9 mouse cellular contexts compared by ENCODE assay signal in the genomic region with DNA sequence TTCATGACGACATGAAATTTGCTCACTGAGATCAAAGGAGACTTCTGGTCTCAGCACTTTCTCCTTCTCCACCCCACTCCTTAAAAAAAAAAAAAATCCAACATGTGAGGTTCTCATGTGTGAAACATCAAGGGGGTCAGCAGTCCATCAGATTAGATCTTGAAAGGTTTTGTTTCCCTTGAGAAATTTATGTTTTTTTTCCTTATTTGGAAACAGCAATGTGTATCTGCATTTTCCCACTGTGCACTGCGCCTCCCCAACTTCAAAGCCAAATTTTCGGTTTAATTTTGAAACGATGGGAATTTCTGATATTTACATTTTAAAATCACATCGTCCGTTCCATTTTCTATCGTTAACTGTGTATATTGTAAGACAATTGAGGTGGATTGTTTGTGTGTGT. TPM values are rescaled to one million over a fixed set of nuclear protein-coding genes. Genes with fewer than 3 reads are reported as not detected.
DNase-seq lines count a peak whose midpoint lies in the region; ATAC-seq and TF ChIP-seq lines count a peak whose summit lies in the region.
"Had no signal": no experiment of that assay in that cellular context is flagged by ENCODE, and none has a peak within 500 bp of the region (broad histone marks: within the 10 kb centered on the region; RNA-seq: fewer than 3 reads in every experiment).

No protein-coding gene starts in this region.

- no peak for ATAC-seq in heart, embryonic 12.5 days (ENCODE audit: insufficient number of reproducible peaks, low FRiP score)
- no peak for ATAC-seq in heart, embryonic 15.5 days (replicated peaks; ENCODE audit: insufficient number of reproducible peaks, insufficient read depth, low FRiP score, low read depth)

- 10% methylated on average over 7 of the region's 7 CpGs for WGBS in heart, embryonic 12.5 days
- 10% methylated on average over 7 of the region's 7 CpGs for WGBS in heart, embryonic 15.5 days
- 9% methylated on average over 7 of the region's 7 CpGs for WGBS in macrophage (ENCODE audit: missing documents)

- H3K27me3 ChIP-seq in heart, embryonic 12.5 days (replicated peaks) = no peaks in the 10 kb centered on the region
- no peaks in the 10 kb centered on the region; a peak in 1 of 4 replicates for H3K27me3 ChIP-seq in MEL (ENCODE audit: control insufficient read depth in 1 of 2, insufficient read depth in 2 of 2, low read length in 2 of 2)
- no peaks in the 10 kb centered on the region for H3K27me3 ChIP-seq in heart, embryonic 15.5 days

- peaks cover 20% of the 10 kb centered on the region for H3K79me2 ChIP-seq in MEL (ENCODE audit: control insufficient read depth, insufficient read depth, low read length, poor library complexity)
- peaks cover 37% of the 10 kb centered on the region for H3K79me2 ChIP-seq in macrophage (ENCODE audit: inconsistent target)

- H3K36me3 ChIP-seq in heart, embryonic 12.5 days = no peaks in the 10 kb centered on the region
- peaks cover 0 to 17% of the 10 kb centered on the region in 2 experiments; a peak in 2 of 4 replicates for H3K36me3 ChIP-seq in MEL (ENCODE audit: control insufficient read depth in 1 of 2, insufficient read depth in 2 of 2, low read length in 2 of 2)
- no peaks in the 10 kb centered on the region for H3K36me3 ChIP-seq in heart, embryonic 15.5 days
- no peaks in the 10 kb centered on the region for H3K36me3 ChIP-seq in macrophage (ENCODE audit: inconsistent target)

- TF ChIP-seq CTCF in MEL (IDR thresholded peaks at IDR 0.05 in 2 of 3, conservative IDR thresholded peaks at IDR 0.05 in 1 of 3; ENCODE audit: control insufficient read depth in 1 of 3, insufficient read depth in 1 of 3, low read depth in 2 of 3, low read length in 3 of 3, poor library complexity in 1 of 3, severe bottlenecking in 1 of 3) = no peak

- H3K4me3 ChIP-seq in heart, embryonic 12.5 days = peak overlapping the region; percentile 93
- H3K4me3 ChIP-seq in MEL (ENCODE audit: control insufficient read depth in 1 of 2, insufficient read depth in 1 of 2, low read depth in 2 of 2, low read length in 2 of 2) = peak overlapping the region; percentile 70 to 81
- H3K4me3 ChIP-seq in heart, embryonic 15.5 days = peak overlapping the region; percentile 63
- H3K4me3 ChIP-seq in macrophage (ENCODE audit: inconsistent target) = peak overlapping the region; percentile 69

- no peak for TF ChIP-seq RAD21 in MEL (IDR thresholded peaks at IDR 0.05; ENCODE audit: low read depth, low read length)

- no peak overlapping the region for H3K27ac ChIP-seq in heart, embryonic 12.5 days (ENCODE audit: poor library complexity, severe bottlenecking)
- H3K27ac ChIP-seq in MEL (ENCODE audit: control insufficient read depth, low read depth, low read length) (peak overlapping the region; percentile 94), macrophage (peak overlapping the region; percentile 57; the same call in 1 of the 2 replicates)
- peak overlapping the region; percentile 94 for H3K27ac ChIP-seq in heart, embryonic 15.5 days

- no peak for DNase-seq in heart, postnatal 14 days
- DNase-seq in MEL (ENCODE audit: low read depth, low spot score) = peak; percentile 64
- no peak for DNase-seq in urinary bladder, adult 18-20 months (ENCODE audit: low spot score in 2 of 2)
- no peak for DNase-seq in right cerebral cortex, adult 2 months (ENCODE audit: low spot score in 2 of 2)
- no peak for DNase-seq in urinary bladder, adult 2 months (ENCODE audit: low spot score)
- DNase-seq: lung, postnatal 36 days had no signal

- no peak for TF ChIP-seq POLR2A in MEL (IDR thresholded peaks at IDR 0.05; ENCODE audit: control insufficient read depth in 1 of 2, insufficient read depth in 1 of 2, low read depth in 1 of 2, low read length in 2 of 2, poor library complexity in 1 of 2)

- no peak overlapping the region for H3K9ac ChIP-seq in heart, embryonic 12.5 days
- H3K9ac ChIP-seq in MEL (ENCODE audit: control insufficient read depth, low read depth, low read length, poor library complexity, severe bottlenecking) = peak overlapping the region; percentile 81
- peak overlapping the region; percentile 59 for H3K9ac ChIP-seq in heart, embryonic 15.5 days

- H3K9me3 ChIP-seq in heart, embryonic 12.5 days (replicated peaks) = no peaks in the 10 kb centered on the region
- no peaks in the 10 kb centered on the region for H3K9me3 ChIP-seq in MEL (replicated peaks; ENCODE audit: insufficient read depth, low read length)
- H3K9me3 ChIP-seq in heart, embryonic 15.5 days (replicated peaks) = no peaks in the 10 kb centered on the region

- H3K4me2 ChIP-seq in heart, embryonic 12.5 days = peak overlapping the region; percentile 65
- peak overlapping the region; percentile 64 for H3K4me2 ChIP-seq in heart, embryonic 15.5 days

- no peak; a peak in 1 of 4 replicates for TF ChIP-seq EP300 in MEL (IDR thresholded peaks at IDR 0.05; ENCODE audit: low read depth in 1 of 2, low read length in 2 of 2)

- intact Hi-C loops in heart, postnatal 14 days (cut with DNase I) = loop anchor here (5.0 kb wide), 1 partner anchor 632 kb away; no protein-coding TSS in a partner anchor

- peaks cover 7% of the 10 kb centered on the region; the same call in 1 of the 2 replicates for H3K4me1 ChIP-seq in heart, embryonic 12.5 days (replicated peaks)
- H3K4me1 ChIP-seq in MEL (ENCODE audit: control insufficient read depth in 1 of 2, insufficient read depth in 2 of 2, low read length in 2 of 2) = peaks cover 0 to 10% of the 10 kb centered on the region in 2 experiments; a peak in 2 of 4 replicates
- H3K4me1 ChIP-seq in heart, embryonic 15.5 days (replicated peaks) = peaks cover 3% of the 10 kb centered on the region; the same call in 1 of the 2 replicates

TF ChIP-seq in MEL, 35 proteins besides CTCF, POLR2A, EP300 and RAD21:
- no peak for TF ChIP-seq POLR2AphosphoS2 (IDR thresholded peaks at IDR 0.05; ENCODE audit: low read length)
- TF ChIP-seq ZKSCAN1 (IDR thresholded peaks at IDR 0.05; ENCODE audit: low read depth, low read length) = no peak
- TF ChIP-seq MAFK (IDR thresholded peaks at IDR 0.05; ENCODE audit: borderline replicate concordance, low read depth, low read length) = no peak
- TF ChIP-seq MYC (IDR thresholded peaks at IDR 0.05; ENCODE audit: low read depth, low read length) = no peak
- TF ChIP-seq USF1 (IDR thresholded peaks at IDR 0.05; ENCODE audit: low read depth, low read length) = no peak
- TF ChIP-seq ETS1 (IDR thresholded peaks at IDR 0.05; ENCODE audit: low read depth, low read length) = no peak
- TF ChIP-seq USF2 (IDR thresholded peaks at IDR 0.05; ENCODE audit: borderline replicate concordance in 1 of 2, insufficient read depth in 1 of 2, low read depth in 1 of 2, low read length in 2 of 2) = no peak
- no peak for TF ChIP-seq UBTF (IDR thresholded peaks at IDR 0.05; ENCODE audit: borderline replicate concordance, insufficient read depth, low read depth, low read length)
- TF ChIP-seq ZNF384 (IDR thresholded peaks at IDR 0.05; ENCODE audit: low read depth, low read length) = peak; percentile 65
- TF ChIP-seq GATA1 (IDR thresholded peaks at IDR 0.05; ENCODE audit: low read depth, low read length) = peak; percentile 38; the same call in 1 of the 2 replicates
- TF ChIP-seq TBP (IDR thresholded peaks at IDR 0.05; ENCODE audit: low read depth, low read length) = no peak
- TF ChIP-seq BHLHE40 (IDR thresholded peaks at IDR 0.05; ENCODE audit: borderline replicate concordance, low read depth, low read length) = no peak
- TF ChIP-seq SIN3A (IDR thresholded peaks at IDR 0.05; ENCODE audit: low read length) = no peak
- no peak for TF ChIP-seq TCF12 (IDR thresholded peaks at IDR 0.05; ENCODE audit: low read depth, low read length)
- TF ChIP-seq TAL1 (IDR thresholded peaks at IDR 0.05; ENCODE audit: low read length) = no peak
- TF ChIP-seq HCFC1 (IDR thresholded peaks at IDR 0.05; ENCODE audit: low read depth, low read length) = no peak; the same call in 1 of the 2 replicates
- TF ChIP-seq ELF1 (IDR thresholded peaks at IDR 0.05; ENCODE audit: low read depth, low read length) = no peak

RNA-seq across cellular contexts. Expression of a gene that starts 1.0 kb away (rescaled TPM):
- 34.3 and 38.8 TPM in 2 replicates for polyA plus RNA-seq in heart, embryonic 12.5 days (2016; fragmentation: Nextera tagmentation; extraction: Ambion mirVana)
- total RNA-seq in heart, postnatal 14 days (2021) = 10 to 100 TPM; 58.4 to 60.8 TPM
- total RNA-seq in MEL (2012; rRNA removed) = 35.0 and 37.3 TPM in 2 replicates
- polyA plus RNA-seq in MEL (2012; ENCODE audit: insufficient read depth in 1 of 2, insufficient read length in 2 of 2, low read depth in 1 of 2, low replicate concordance in 2 of 2, missing spikeins in 1 of 2) (10 to 100 TPM in 1 of 2 experiments, not detected in 1; 40.8 TPM), macrophage (2018) (12.0 to 16.3 TPM (median 15.3 TPM) in 3 replicates)
- 14.8 and 19.5 TPM in 2 replicates for polyA plus RNA-seq in heart, embryonic 15.5 days (2015; fragmentation: Nextera tagmentation; extraction: Ambion mirVana)
- 10 to 100 TPM; 11.8 to 75.7 (median 54.7) TPM for total RNA-seq in macrophage (2018; cell fraction: chromatin; rRNA removed)
- 10 to 100 TPM; 10.0 to 21.1 (median 19.0) TPM for total RNA-seq in macrophage (2018; cell fraction: cytosol; rRNA removed)
- total RNA-seq in macrophage (2018; cell fraction: nucleus; rRNA removed) = 10 to 100 TPM; 11.3 to 42.3 (median 31.3) TPM
- polyA plus RNA-seq in urinary bladder, adult 2 months (2012; rRNA removed) = 22.8 and 23.3 TPM in 2 replicates

RNA-seq across cellular contexts. Expression of a gene that starts 9.9 kb away (rescaled TPM):
- 44.0 and 48.4 TPM in 2 replicates for polyA plus RNA-seq in heart, embryonic 12.5 days (2016; fragmentation: Nextera tagmentation; extraction: Ambion mirVana)
- total RNA-seq in heart, postnatal 14 days (2021) = 10 to 100 TPM; 15.5 to 17.2 TPM
- 54.7 and 59.8 TPM in 2 replicates for total RNA-seq in MEL (2012; rRNA removed)
- polyA plus RNA-seq in MEL (2012; ENCODE audit: insufficient read depth in 1 of 2, insufficient read length in 2 of 2, low read depth in 1 of 2, low replicate concordance in 2 of 2, missing spikeins in 1 of 2) = 10 to 100 TPM in 1 of 2 experiments, not detected in 1; 87.7 TPM
- 36.1 and 42.4 TPM in 2 replicates for polyA plus RNA-seq in heart, embryonic 15.5 days (2015; fragmentation: Nextera tagmentation; extraction: Ambion mirVana)
- 10 to 100 TPM; 10.1 to 32.2 (median 21.4) TPM for total RNA-seq in macrophage (2018; cell fraction: chromatin; rRNA removed)
- 10 to 100 TPM; 10.4 to 17.4 (median 14.4) TPM for total RNA-seq in macrophage (2018; cell fraction: cytosol; rRNA removed)
- total RNA-seq in macrophage (2018; cell fraction: nucleus; rRNA removed) = 10 to 100 TPM in 23 of 26 experiments, 1 to 10 TPM in 3; 8.0 to 21.1 (median 13.4) TPM
- polyA plus RNA-seq in macrophage (2018) = 14.1 to 15.8 TPM (median 15.2 TPM) in 3 replicates
- polyA plus RNA-seq in urinary bladder, adult 2 months (2012; rRNA removed) = 13.9 and 14.7 TPM in 2 replicates
